Mouse (Mus musculus) cerebellum, adult 2 months (tissue): ENCODE data around the gene Tnni3k. TPM values are rescaled to one million over a fixed set of nuclear protein-coding genes. Genes with fewer than 3 reads are reported as not detected.

Experiments
- DNase-seq, 2 experiments: peaks; one replicate each; pipeline ENCODE4 v3.0.0; 2021
- H3K27ac ChIP-seq: fragments of 200-500 bp; 2 replicates; pipeline ENCODE4 v1.5.1; 2012; ENCODE audit warnings: low read length, control low read depth, inconsistent platforms; ENCODE audit not compliant: insufficient read depth
- H3K27me3 ChIP-seq: fragments of 200-500 bp; 2 replicates; pipeline ENCODE4 v1.6.1; 2012; ENCODE audit warnings: inconsistent platforms, mild to moderate bottlenecking, low read length, moderate library complexity; ENCODE audit not compliant: control insufficient read depth, insufficient read depth
- H3K4me1 ChIP-seq: fragments of 200-500 bp; 2 replicates; pipeline ENCODE4 v1.6.1; 2011; ENCODE audit warnings: low read length; ENCODE audit not compliant: control insufficient read depth, insufficient read depth
- H3K4me3 ChIP-seq: fragments of 200-500 bp; replicated peaks from 2 replicates; pipeline ENCODE3; 2011; ENCODE audit warnings: mild to moderate bottlenecking, low read depth, low read length, control low read depth; ENCODE audit not compliant: insufficient read depth
- CTCF ChIP-seq: fragments of 200-500 bp; IDR thresholded peaks from 2 replicates; pipeline ENCODE4 v1.5.1; 2011; ENCODE audit warnings: low read depth, mild to moderate bottlenecking, control low read depth, low read length, moderate library complexity, borderline replicate concordance; ENCODE audit not compliant: insufficient read depth
- POLR2A ChIP-seq: fragments of 200-500 bp; IDR thresholded peaks from 2 replicates; pipeline ENCODE4 v1.6.1; 2011; ENCODE audit warnings: low read length, control low read depth, borderline replicate concordance; ENCODE audit not compliant: insufficient read depth
- WGBS: fragments of 180-500 bp; shearing (Covaris S2); methylation state at CpG from one replicate; pipeline ENCODE4 v1.1.7; 2018; 5-methylcytosine and 5-hydroxymethylcytosine counted together
- polyA plus RNA-seq: library from polyadenylated mRNA; depleted of rRNA; stranded (reverse); fragments of >200 nt; gene quantifications from 2 replicates; pipeline ENCODE4 v1.2.3, GENCODE M21; 2012

Gene Tnni3k
- polyA plus RNA-seq, 1 experiment = 0.10 TPM

DNA sequence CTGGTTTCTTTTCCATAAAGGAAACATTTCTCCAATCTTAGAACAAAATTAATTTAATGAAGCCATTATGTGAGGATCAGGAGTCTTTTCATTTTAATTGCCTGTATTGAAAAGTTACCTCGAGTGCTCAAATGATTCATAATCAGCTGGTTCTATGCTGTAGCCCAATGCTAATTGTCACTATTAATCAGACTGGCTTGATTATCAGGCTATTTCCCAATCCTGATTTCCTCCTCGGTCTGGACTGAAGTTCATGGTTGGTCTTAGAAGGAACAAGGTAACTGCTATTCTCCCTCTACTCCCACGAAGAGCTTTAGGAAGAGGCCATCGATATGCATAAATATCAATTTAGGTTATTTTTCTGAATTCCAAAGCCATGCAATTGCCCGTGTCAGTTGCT, 175.1 kb downstream of the Tnni3k start:
- Histone ChIP-seq H3K4me1 (no peaks in the 10 kb centered on the region), H3K4me3 (no peak overlapping the region), H3K27ac (no peak overlapping the region), H3K27me3 (no peaks in the 10 kb centered on the region; the same call in 1 of the 2 replicates)
- 69% methylated on average over 5 of the region's 5 CpGs for WGBS
- DNase-seq = no peak
- TF ChIP-seq CTCF (no peak), POLR2A (no peak)

DNA sequence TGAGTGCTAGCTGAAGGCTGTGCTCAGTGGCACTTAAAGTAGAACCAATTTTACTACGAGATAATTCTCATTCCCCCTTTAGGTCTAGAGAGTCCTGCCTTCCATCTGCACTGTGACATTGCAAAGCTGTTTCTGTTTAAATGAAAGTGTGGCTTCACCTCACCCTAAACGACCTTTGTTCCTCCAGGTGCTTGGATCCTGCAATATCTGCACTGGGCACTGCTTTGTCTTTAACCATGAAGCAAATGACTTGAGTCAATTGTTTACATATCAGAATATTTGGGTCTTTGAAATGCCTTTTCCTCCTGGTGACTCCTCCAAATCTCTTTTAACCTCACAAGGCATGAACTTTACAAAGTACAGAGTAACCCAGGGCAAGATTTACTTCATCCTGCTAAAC, 175.7 kb downstream of the Tnni3k start:
- TF ChIP-seq POLR2A = no peak
- no peak for TF ChIP-seq CTCF
- 71% methylated on average over 2 of the region's 2 CpGs for WGBS

DNA sequence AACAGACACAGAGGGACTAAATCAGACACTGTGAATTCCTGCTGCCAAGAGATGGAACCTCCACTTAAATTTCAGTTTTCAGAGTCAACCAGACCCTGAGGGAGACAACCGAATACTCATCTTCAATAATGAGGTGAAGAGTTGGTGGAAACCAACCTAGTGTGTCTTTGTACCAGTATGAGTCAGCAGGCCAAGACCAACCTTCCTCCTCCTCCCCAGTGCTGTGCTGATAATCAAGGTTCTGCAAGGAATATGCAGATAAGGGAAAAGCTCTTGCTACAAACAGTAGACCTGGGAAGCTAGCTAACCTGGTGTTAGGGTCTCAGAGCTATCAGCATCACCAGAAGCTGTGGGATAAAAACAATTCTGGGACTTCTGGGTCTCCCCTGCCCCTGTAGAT, 176.1 kb downstream of the Tnni3k start:
- no peak for DNase-seq
- no peaks in the 10 kb centered on the region for H3K4me1 ChIP-seq
- no peaks in the 10 kb centered on the region for H3K27me3 ChIP-seq
- 100% methylated on average over 1 of the region's 1 CpGs for WGBS
- no peak overlapping the region for H3K4me3 ChIP-seq
- H3K27ac ChIP-seq = no peak overlapping the region
- TF ChIP-seq POLR2A (no peak), CTCF (no peak)

More for the DNA sequence above, 175.7 kb downstream of the Tnni3k start:
- no peak overlapping the region for H3K4me3 ChIP-seq
- H3K27me3 ChIP-seq = no peaks in the 10 kb centered on the region; the same call in 1 of the 2 replicates
- no peak overlapping the region for H3K27ac ChIP-seq
- no peaks in the 10 kb centered on the region for H3K4me1 ChIP-seq
- DNase-seq = no peak

DNA sequence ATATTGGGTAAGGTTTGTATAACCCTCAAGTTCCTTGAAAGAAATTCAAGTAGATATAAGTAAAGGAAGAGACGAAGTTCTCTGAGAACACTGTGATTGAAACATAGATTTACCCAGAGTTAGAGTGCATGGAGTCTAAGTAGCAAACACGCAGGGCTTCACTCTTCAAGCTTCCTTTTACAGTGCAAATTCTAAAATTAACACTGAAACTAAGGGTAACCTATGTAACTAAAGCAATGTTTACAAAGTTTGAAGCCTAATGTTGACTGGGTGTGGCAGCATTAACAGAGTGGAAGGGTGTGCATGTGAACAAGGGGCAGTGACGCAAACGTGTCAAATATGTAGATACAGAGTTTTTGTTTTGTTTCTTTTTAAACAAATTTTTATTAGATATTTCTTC, 186.4 kb downstream of the Tnni3k start:
- no peak overlapping the region for H3K4me3 ChIP-seq
- no peaks in the 10 kb centered on the region for H3K27me3 ChIP-seq
- no peak for TF ChIP-seq POLR2A
- TF ChIP-seq CTCF = no peak
- no peak overlapping the region for H3K27ac ChIP-seq
- no peaks in the 10 kb centered on the region for H3K4me1 ChIP-seq
- WGBS = 95% methylated on average over 4 of the region's 4 CpGs
- DNase-seq = no peak

DNA sequence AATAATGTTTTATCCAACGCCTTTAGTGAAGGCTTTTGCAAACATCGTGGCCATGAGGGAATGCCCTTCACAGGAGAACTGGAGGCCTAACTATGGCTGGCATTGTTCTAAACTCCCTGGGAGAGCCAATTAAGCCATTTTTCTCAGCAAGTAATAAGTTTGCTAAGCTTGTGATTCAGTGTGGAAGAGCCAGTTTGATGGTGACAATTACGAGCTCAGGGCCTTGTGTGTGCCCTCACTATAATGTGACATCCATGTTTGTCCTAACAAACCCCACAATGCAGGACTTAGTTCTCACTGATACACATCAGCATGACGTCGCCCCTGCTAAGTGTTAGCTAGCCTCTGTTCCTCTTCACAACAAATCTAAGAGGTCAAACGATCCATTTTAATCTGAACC, 193.3 kb downstream of the Tnni3k start:
- H3K4me3 ChIP-seq = no peak overlapping the region
- H3K4me1 ChIP-seq = no peaks in the 10 kb centered on the region
- TF ChIP-seq CTCF = no peak
- no peak for TF ChIP-seq POLR2A
- no peaks in the 10 kb centered on the region for H3K27me3 ChIP-seq
- DNase-seq = no peak
- 79% methylated on average over 6 of the region's 6 CpGs for WGBS
- H3K27ac ChIP-seq = no peak overlapping the region

DNA sequence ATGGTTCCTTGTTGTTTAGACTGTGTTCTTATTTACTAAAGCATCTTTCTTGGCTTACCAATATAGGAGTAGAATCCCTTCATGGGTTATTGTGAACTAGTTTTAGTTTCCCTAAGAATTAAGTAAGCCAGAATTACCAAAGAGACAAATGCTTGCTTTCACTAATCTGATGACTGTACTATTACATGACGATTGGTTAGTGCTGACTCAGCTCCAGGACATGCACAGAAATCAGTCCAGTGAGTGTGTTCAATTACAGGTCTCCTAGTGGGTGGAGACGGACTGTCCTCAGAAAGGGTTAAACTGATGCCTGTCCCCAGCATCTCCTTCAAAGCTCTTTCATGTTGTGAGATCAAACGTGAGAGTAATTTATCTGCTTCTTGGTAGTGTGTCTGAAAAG, 195.5 kb downstream of the Tnni3k start:
- Histone ChIP-seq H3K4me1 (no peaks in the 10 kb centered on the region), H3K27ac (no peak overlapping the region), H3K4me3 (no peak overlapping the region), H3K27me3 (no peaks in the 10 kb centered on the region)
- DNase-seq = no peak
- TF ChIP-seq POLR2A (no peak), CTCF (no peak)
- 56% methylated on average over 3 of the region's 3 CpGs for WGBS

DNA sequence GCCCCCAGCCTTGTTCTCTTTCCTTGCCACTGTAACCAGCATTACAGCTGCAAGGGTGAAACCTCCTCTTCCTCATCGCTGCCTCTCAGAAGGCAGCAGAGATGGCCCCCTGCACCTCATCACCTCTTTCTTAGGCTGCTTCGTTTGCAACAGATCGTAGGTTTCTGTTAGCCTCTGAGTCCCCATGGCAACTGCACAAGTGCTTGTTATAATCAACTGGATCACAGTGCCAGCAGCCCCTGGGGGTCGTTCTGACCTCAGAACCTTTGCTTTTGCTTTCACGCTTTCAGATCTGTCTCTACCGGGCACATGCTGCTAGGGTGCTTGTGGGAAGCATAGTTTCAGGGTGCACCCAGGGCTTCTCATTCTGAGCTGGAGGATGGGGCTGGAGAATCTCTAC, 201.9 kb downstream of the Tnni3k start:
- WGBS = 26% methylated on average over 6 of the region's 6 CpGs
- DNase-seq = no peak
- Histone ChIP-seq H3K4me1 (no peaks in the 10 kb centered on the region), H3K27me3 (no peaks in the 10 kb centered on the region), H3K4me3 (no peak overlapping the region), H3K27ac (no peak overlapping the region)
- TF ChIP-seq POLR2A (no peak), CTCF (no peak)

DNA sequence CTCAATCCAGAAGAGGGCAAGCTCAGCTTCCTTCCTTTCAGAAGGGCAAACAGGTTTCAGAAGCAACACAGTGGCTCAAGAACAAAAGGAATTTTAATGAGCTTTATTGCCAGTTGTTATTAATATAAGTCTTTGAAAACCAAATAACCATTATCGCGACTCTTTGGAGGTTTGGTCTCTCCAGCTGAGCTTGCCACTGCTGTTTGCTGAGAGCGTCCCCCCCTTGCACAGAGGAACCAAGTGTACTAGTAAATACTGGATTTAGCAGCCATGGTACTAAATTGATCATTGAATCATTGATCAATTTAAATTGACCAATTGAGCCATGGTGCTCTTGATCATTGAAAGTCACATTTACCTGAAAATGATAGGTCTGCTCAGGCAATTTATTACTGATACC, 202.9 kb downstream of the Tnni3k start:
- DNase-seq = no peak
- Histone ChIP-seq H3K27ac (no peak overlapping the region), H3K4me1 (no peaks in the 10 kb centered on the region), H3K4me3 (no peak overlapping the region), H3K27me3 (no peaks in the 10 kb centered on the region)
- no peak for TF ChIP-seq CTCF
- TF ChIP-seq POLR2A = no peak
- WGBS = 75% methylated on average over 3 of the region's 3 CpGs
